Mouse (Mus musculus): ENCODE measurements around the gene Pilrb1.
"Not testable (repeated sequence)": the region's sequence is repeated elsewhere in the genome, so short reads cannot be mapped to it uniquely, and the experiment has no call there.

DNA sequence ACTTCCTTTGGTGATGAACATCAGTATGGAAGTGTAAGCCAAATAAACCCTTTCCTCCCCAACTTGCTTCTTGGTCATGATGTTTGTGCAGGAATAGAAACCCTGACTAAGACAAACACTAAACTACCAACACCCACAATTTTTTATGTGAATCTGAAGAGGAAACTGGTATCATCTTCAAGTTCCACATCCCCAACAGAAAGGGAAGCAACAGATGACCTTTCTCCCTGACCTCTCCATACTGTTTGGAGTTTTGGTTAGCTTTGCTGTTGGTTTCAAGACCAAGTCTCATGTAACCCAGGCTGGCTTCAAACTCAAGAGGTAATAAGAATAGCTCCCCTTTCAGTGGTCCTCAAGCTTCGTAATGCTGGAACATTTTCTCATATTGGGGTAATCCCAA is 7.6 kb downstream of the Pilrb1 start:
- not testable (repeated sequence) for TF ChIP-seq POLR2A (IDR thresholded peaks at IDR 0.05; ENCODE audit: borderline replicate concordance, extremely low read depth, low read depth, low read length); CTCF (IDR thresholded peaks at IDR 0.05; ENCODE audit: insufficient read depth, low read length)
